Comparison of ENCODE assay signal across 21 mouse cellular contexts in genomic region chr3:95294316-95294715, GRCm38 (mm10). TPM values are rescaled to one million over a fixed set of nuclear protein-coding genes. Genes with fewer than 3 reads are reported as not detected.
A peak's percentile ranks its signal among the peaks of the same experiment; 100 is the strongest.
DNase-seq lines count a peak whose midpoint lies in the region; ATAC-seq and TF ChIP-seq lines count a peak whose summit lies in the region.
"Had no signal": no experiment of that assay in that cellular context is flagged by ENCODE, and none has a peak within 500 bp of the region (broad histone marks: within the 10 kb centered on the region; RNA-seq: fewer than 3 reads in every experiment).

No protein-coding gene starts in this region.

- no peak for TF ChIP-seq EP300 in liver, postnatal 0 days (IDR thresholded peaks at IDR 0.05; ENCODE audit: low read depth)
- no peak for TF ChIP-seq EP300 in stomach, postnatal 0 days (optimal IDR thresholded peaks at IDR 0.05)

- no peak overlapping the region for H3K4me3 ChIP-seq in liver, adult 2 months (ENCODE audit: insufficient read depth, low read depth, low read length)
- no peak overlapping the region for H3K4me3 ChIP-seq in liver, postnatal 0 days (ENCODE audit: low read depth, low read length)
- H3K4me3 ChIP-seq in stomach, postnatal 0 days (ENCODE audit: low read depth, low read length), result no peak overlapping the region
- H3K4me3 ChIP-seq: erythroblast, embryonic 14.5 days; forebrain, embryonic 15.5 days; heart, embryonic 13.5 days had no signal

- ATAC-seq in common myeloid progenitor, adult 5-6 weeks (replicated peaks; ENCODE audit: low read depth, poor library complexity, severe bottlenecking), result peak; percentile 31
- ATAC-seq in liver, postnatal 0 days, result no peak
- ATAC-seq in stomach, postnatal 0 days (ENCODE audit: low FRiP score, low TSS enrichment), result no peak
- ATAC-seq in inflammation-experienced regulatory T-cells, adult 6 months, result no peak
- ATAC-seq: forebrain, embryonic 15.5 days; hindbrain, embryonic 16.5 days had no signal

- no peaks in the 10 kb centered on the region for H3K79me2 ChIP-seq in liver, adult 2 months (ENCODE audit: control insufficient read depth, insufficient read depth, low read length)

- H3K9ac ChIP-seq in liver, adult 2 months (ENCODE audit: low read depth, low read length), result 0 out of 2 replicates have a peak overlapping the region, but pooled peaks have one; percentile 0
- H3K9ac ChIP-seq in liver, postnatal 0 days (replicated peaks), result peak overlapping the region; percentile 34; the same call in 1 of the 2 replicates
- H3K9ac ChIP-seq in stomach, postnatal 0 days (ENCODE audit: low read length), result no peak overlapping the region
- H3K9ac ChIP-seq: forebrain, embryonic 15.5 days; heart, embryonic 13.5 days had no signal

- peak overlapping the region; percentile 67 for H3K27ac ChIP-seq in liver, adult 2 months (replicated peaks; ENCODE audit: insufficient read depth, low read depth, low read length)
- peak overlapping the region; percentile 78 for H3K27ac ChIP-seq in liver, postnatal 0 days (ENCODE audit: low read depth)
- peak overlapping the region; percentile 70 for H3K27ac ChIP-seq in stomach, postnatal 0 days (replicated peaks)
- H3K27ac ChIP-seq: forebrain, embryonic 15.5 days; heart, embryonic 13.5 days had no signal

- no peak for TF ChIP-seq POLR2A in liver, adult 2 months (IDR thresholded peaks at IDR 0.05; ENCODE audit: extremely low read depth, insufficient read depth, low read length)

- no peaks in the 10 kb centered on the region for H3K9me3 ChIP-seq in liver, postnatal 0 days (ENCODE audit: low read length)
- no peaks in the 10 kb centered on the region for H3K9me3 ChIP-seq in stomach, postnatal 0 days (ENCODE audit: control insufficient read depth, low read length)
- H3K9me3 ChIP-seq: forebrain, embryonic 15.5 days; heart, embryonic 13.5 days had no signal

- peaks cover 47% of the 10 kb centered on the region for H3K36me3 ChIP-seq in liver, adult 2 months (ENCODE audit: control insufficient read depth, insufficient read depth, low read length)
- H3K36me3 ChIP-seq in liver, postnatal 0 days (replicated peaks; ENCODE audit: insufficient read depth, low read length), result peaks cover 39% of the 10 kb centered on the region
- H3K36me3 ChIP-seq in stomach, postnatal 0 days (ENCODE audit: control insufficient read depth, insufficient read depth, low read length), result peaks cover 8% of the 10 kb centered on the region; the same call in 1 of the 2 replicates

- H3K27me3 ChIP-seq in liver, adult 2 months (ENCODE audit: control insufficient read depth, insufficient read depth, low read length), result no peaks in the 10 kb centered on the region
- H3K27me3 ChIP-seq in liver, postnatal 0 days (ENCODE audit: insufficient read depth, low read length), result no peaks in the 10 kb centered on the region
- no peaks in the 10 kb centered on the region for H3K27me3 ChIP-seq in stomach, postnatal 0 days (ENCODE audit: control insufficient read depth, insufficient read depth, low read length)
- H3K27me3 ChIP-seq: forebrain, embryonic 15.5 days; heart, embryonic 13.5 days had no signal

- no peak overlapping the region for H3K4me2 ChIP-seq in liver, postnatal 0 days (ENCODE audit: low read depth, low read length)
- H3K4me2 ChIP-seq in stomach, postnatal 0 days (replicated peaks; ENCODE audit: low read depth), result no peak overlapping the region
- H3K4me2 ChIP-seq: forebrain, embryonic 15.5 days; heart, embryonic 13.5 days had no signal

- no peak for DNase-seq in liver, adult 2 months (ENCODE audit: extremely low read depth, low read depth, low spot score)
- DNase-seq in liver, result no peak
- no peak for DNase-seq in liver, postnatal 0 days
- no peak for DNase-seq in stomach, postnatal 0 days (ENCODE audit: low spot score)
- DNase-seq in cerebellum, postnatal 10 days, result no peak
- no peak for DNase-seq in layer of hippocampus, adult 18-20 months (ENCODE audit: low spot score in 2 of 2)
- DNase-seq: cerebellum, adult 2 months; heart, postnatal 36 days; layer of hippocampus, postnatal 36 days; left cerebral cortex, postnatal 4 days; lung, adult 2 months; right cerebral cortex, adult 18-20 months; thymus, postnatal 14 days had no signal

- H3K4me1 ChIP-seq in liver, adult 2 months (ENCODE audit: control insufficient read depth, insufficient read depth, low read length), result peaks cover 51% of the 10 kb centered on the region
- H3K4me1 ChIP-seq in liver, postnatal 0 days (ENCODE audit: insufficient read depth), result peaks cover 39% of the 10 kb centered on the region
- no peaks in the 10 kb centered on the region for H3K4me1 ChIP-seq in stomach, postnatal 0 days (replicated peaks; ENCODE audit: control insufficient read depth, insufficient read depth)
- H3K4me1 ChIP-seq: forebrain, embryonic 15.5 days had no signal

- TF ChIP-seq CTCF in liver, adult 2 months (IDR thresholded peaks at IDR 0.05; ENCODE audit: low read depth, low read length), result no peak
- no peak for TF ChIP-seq CTCF in liver, postnatal 0 days (IDR thresholded peaks at IDR 0.05; ENCODE audit: low read depth)
- no peak for TF ChIP-seq CTCF in stomach, postnatal 0 days (IDR thresholded peaks at IDR 0.05; ENCODE audit: low read depth)

- 63% methylated on average over 7 of the region's 7 CpGs for WGBS in liver, adult 2 months
- 65% methylated on average over 7 of the region's 7 CpGs for WGBS in liver, postnatal 0 days (ENCODE audit: insufficient replicate concordance)
- WGBS in stomach, postnatal 0 days, result 71% methylated on average over 7 of the region's 7 CpGs

RNA-seq across cellular contexts. Expression of gene Prune1, which starts 12.4 kb away (rescaled TPM):
- 7.6 and 7.8 TPM in 2 replicates for total RNA-seq in liver, adult 2 months (2014; rRNA removed)
- 11.3 and 12.8 TPM in 2 replicates for polyA plus RNA-seq in liver, adult 2 months (2012; rRNA removed)
- total RNA-seq in common myeloid progenitor, adult 5-6 weeks (2017), result 8.4 and 10.3 TPM in 2 replicates
- 10.6 and 10.7 TPM in 2 replicates for polyA plus RNA-seq in liver, postnatal 0 days (2015; fragmentation: Nextera tagmentation; extraction: Ambion mirVana)
- 10.1 and 11.7 TPM in 2 replicates for polyA plus RNA-seq in stomach, postnatal 0 days (2015; fragmentation: Nextera tagmentation; extraction: Ambion mirVana)
- 10 to 100 TPM in 1 of 3 experiments, 1 to 10 TPM in 2; 7.5 to 11.0 (median 8.8) TPM for polyA plus RNA-seq in inflammation-experienced regulatory T-cells, adult 6 months (2017; shearing (Covaris generic))
- 10 to 100 TPM; 21.0 to 21.1 TPM for total RNA-seq in layer of hippocampus, adult 18-20 months (2021)

RNA-seq across cellular contexts. Expression of gene Anxa9, which starts 12.7 kb away (rescaled TPM):
- 0.54 and 0.55 TPM in 2 replicates for total RNA-seq in liver, adult 2 months (2014; rRNA removed)
- polyA plus RNA-seq in liver, adult 2 months (2012; rRNA removed), result 0.47 and 0.91 TPM in 2 replicates
- total RNA-seq in common myeloid progenitor, adult 5-6 weeks (2017), result 5.9 and 12.1 TPM in 2 replicates
- 1.2 TPM in 2 replicates for polyA plus RNA-seq in liver, postnatal 0 days (2015; fragmentation: Nextera tagmentation; extraction: Ambion mirVana)
- polyA plus RNA-seq in stomach, postnatal 0 days (2015; fragmentation: Nextera tagmentation; extraction: Ambion mirVana), result 57.2 and 63.1 TPM in 2 replicates
- under 1 TPM; 0.64 to 0.92 (median 0.91) TPM for polyA plus RNA-seq in inflammation-experienced regulatory T-cells, adult 6 months (2017; shearing (Covaris generic))
- under 1 TPM; 0.59 to 0.63 TPM for total RNA-seq in layer of hippocampus, adult 18-20 months (2021)

RNA-seq across cellular contexts. Expression of gene Mindy1, which starts 13.2 kb away (rescaled TPM):
- total RNA-seq in liver, adult 2 months (2014; rRNA removed), result 56.6 and 63.6 TPM in 2 replicates
- 122 and 137 TPM in 2 replicates for polyA plus RNA-seq in liver, adult 2 months (2012; rRNA removed)
- total RNA-seq in common myeloid progenitor, adult 5-6 weeks (2017), result 26.2 and 31.4 TPM in 2 replicates
- 41.4 and 42.8 TPM in 2 replicates for polyA plus RNA-seq in liver, postnatal 0 days (2015; fragmentation: Nextera tagmentation; extraction: Ambion mirVana)
- 55.9 and 64.1 TPM in 2 replicates for polyA plus RNA-seq in stomach, postnatal 0 days (2015; fragmentation: Nextera tagmentation; extraction: Ambion mirVana)
- polyA plus RNA-seq in inflammation-experienced regulatory T-cells, adult 6 months (2017; shearing (Covaris generic)), result 10 to 100 TPM; 17.8 to 18.5 (median 18.3) TPM
- 10 to 100 TPM; 19.2 to 21.0 TPM for total RNA-seq in layer of hippocampus, adult 18-20 months (2021)

RNA-seq across cellular contexts. Expression of gene Cers2, which starts 20.3 kb away (rescaled TPM):
- total RNA-seq in liver, adult 2 months (2014; rRNA removed), result 283 and 284 TPM in 2 replicates
- 266 and 271 TPM in 2 replicates for polyA plus RNA-seq in liver, adult 2 months (2012; rRNA removed)
- 94.9 and 102 TPM in 2 replicates for total RNA-seq in common myeloid progenitor, adult 5-6 weeks (2017)
- 124 and 125 TPM in 2 replicates for polyA plus RNA-seq in liver, postnatal 0 days (2015; fragmentation: Nextera tagmentation; extraction: Ambion mirVana)
- 75.0 and 80.3 TPM in 2 replicates for polyA plus RNA-seq in stomach, postnatal 0 days (2015; fragmentation: Nextera tagmentation; extraction: Ambion mirVana)
- 100 to 1,000 TPM; 151 to 215 (median 154) TPM for polyA plus RNA-seq in inflammation-experienced regulatory T-cells, adult 6 months (2017; shearing (Covaris generic))
- 10 to 100 TPM; 54.2 to 54.5 TPM for total RNA-seq in layer of hippocampus, adult 18-20 months (2021)

RNA-seq across cellular contexts. Expression of gene Bnipl, which starts 43.3 kb away (rescaled TPM):
- total RNA-seq in liver, adult 2 months (2014; rRNA removed), result 0.07 TPM in 1 of 2 replicates, not detected in the other
- 0.16 TPM in 1 of 2 replicates, not detected in the other for polyA plus RNA-seq in liver, adult 2 months (2012; rRNA removed)
- not detected in 2 replicates for total RNA-seq in common myeloid progenitor, adult 5-6 weeks (2017)
- not detected in 2 replicates for polyA plus RNA-seq in liver, postnatal 0 days (2015; fragmentation: Nextera tagmentation; extraction: Ambion mirVana)
- polyA plus RNA-seq in stomach, postnatal 0 days (2015; fragmentation: Nextera tagmentation; extraction: Ambion mirVana), result 16.6 and 16.8 TPM in 2 replicates
- polyA plus RNA-seq in inflammation-experienced regulatory T-cells, adult 6 months (2017; shearing (Covaris generic)), result under 1 TPM in 1 of 3 experiments, not detected in 2; 0.52 TPM
- total RNA-seq in layer of hippocampus, adult 18-20 months (2021), result under 1 TPM in 1 of 2 experiments, not detected in 1; 0.37 TPM
- total RNA-seq: adrenal gland, adult 2 months; heart, postnatal 36 days; midbrain, postnatal 0 days had no signal
- polyA plus RNA-seq: adrenal gland, adult 2 months; erythroblast, embryonic 14.5 days; forebrain, embryonic 15.5 days; hindbrain, embryonic 16.5 days; midbrain, postnatal 0 days had no signal

Comparison
In these comparisons a context has a peak if more than half of its experiments do, and no peak if none do; other contexts are left out.
1. RNA of gene Anxa9, which starts 12.7 kb away (polyA plus RNA-seq): 57.2 to 63.1 TPM in stomach, postnatal 0 days; 1.2 TPM in liver, postnatal 0 days, 0.64 to 0.92 TPM in inflammation-experienced regulatory T-cells, adult 6 months and 0.47 to 0.91 TPM in liver, adult 2 months; every median in the first group is over 10 times any median in the second.
2. Peak in every context shown above with its lines, with median percentiles within 50 percentile points of each other: H3K27ac ChIP-seq.